Mouse (Mus musculus) lung, embryonic 14.5 days (tissue): ENCODE measurements around the gene Fam129b. TPM values are rescaled to one million over a fixed set of nuclear protein-coding genes. Genes with fewer than 3 reads are reported as not detected.
A peak's percentile ranks its signal among the peaks of the same experiment; 100 is the strongest.

ENCODE experiments used
- ATAC-seq: fragments of 200-750 bp; cut with Nextera tagmentation; 2 replicates; pipeline ENCODE4 v1.8.0; 2017; ENCODE audit warnings: mild to moderate bottlenecking, moderate TSS enrichment, moderate library complexity; ENCODE audit not compliant: insufficient read depth
- DNase-seq: peaks from one replicate; pipeline ENCODE4 v3.0.0-alpha.2; 2015
- H3K27ac ChIP-seq: fragments of 300-500 bp; sonication (generic); 2 replicates; pipeline ENCODE4 v1.5.1; 2014; ENCODE audit warnings: low read depth, mild to moderate bottlenecking, moderate library complexity
- H3K27me3 ChIP-seq: fragments of 300-500 bp; sonication (generic); 2 replicates; pipeline ENCODE4 v1.6.1; 2014; ENCODE audit warnings: low read length, control low read depth; ENCODE audit not compliant: insufficient read depth
- H3K36me3 ChIP-seq: fragments of 300-500 bp; sonication (generic); 2 replicates; pipeline ENCODE4 v1.6.1; 2014; ENCODE audit warnings: control low read depth; ENCODE audit not compliant: insufficient read depth
- H3K4me1 ChIP-seq: fragments of 300-500 bp; sonication (generic); 2 replicates; pipeline ENCODE4 v1.6.1; 2014; ENCODE audit warnings: antibody characterized with exemption, control low read depth; ENCODE audit not compliant: insufficient read depth
- H3K4me2 ChIP-seq: fragments of 300-500 bp; sonication (generic); 2 replicates; pipeline ENCODE4 v1.6.1; 2014; ENCODE audit warnings: mild to moderate bottlenecking
- H3K4me3 ChIP-seq: fragments of 300-500 bp; sonication (generic); 2 replicates; pipeline ENCODE4 v1.5.1; 2014; ENCODE audit warnings: low read depth, low read length
- H3K9ac ChIP-seq: fragments of 300-500 bp; sonication (generic); 2 replicates; pipeline ENCODE4 v1.6.1; 2014
- H3K9me3 ChIP-seq: fragments of 300-500 bp; sonication (generic); 2 replicates; pipeline ENCODE4 v1.6.1; 2016; ENCODE audit warnings: low read depth, low read length, control low read depth
- CTCF ChIP-seq: IDR thresholded peaks from 2 replicates; pipeline ENCODE4 v1.5.1; 2016; ENCODE audit warnings: antibody characterized with exemption, low read depth
- WGBS: fragments of 180-500 bp; shearing (Covaris S2); extraction: QIAGEN DNeasy Blood & Tissue Kit; methylation state at CpG from one replicate; pipeline ENCODE4 v1.1.7; 2014; 5-methylcytosine and 5-hydroxymethylcytosine counted together
- polyA plus RNA-seq: library from polyadenylated mRNA; unstranded; fragments of >200 nt; fragmentation: Nextera tagmentation; extraction: Ambion mirVana; gene quantifications from 2 replicates; pipeline ENCODE4 v1.2.1, GENCODE M21; 2014

Fam129b gene
- polyA plus RNA-seq, 1 experiment from 2014 or later: 46.5 TPM

DNA sequence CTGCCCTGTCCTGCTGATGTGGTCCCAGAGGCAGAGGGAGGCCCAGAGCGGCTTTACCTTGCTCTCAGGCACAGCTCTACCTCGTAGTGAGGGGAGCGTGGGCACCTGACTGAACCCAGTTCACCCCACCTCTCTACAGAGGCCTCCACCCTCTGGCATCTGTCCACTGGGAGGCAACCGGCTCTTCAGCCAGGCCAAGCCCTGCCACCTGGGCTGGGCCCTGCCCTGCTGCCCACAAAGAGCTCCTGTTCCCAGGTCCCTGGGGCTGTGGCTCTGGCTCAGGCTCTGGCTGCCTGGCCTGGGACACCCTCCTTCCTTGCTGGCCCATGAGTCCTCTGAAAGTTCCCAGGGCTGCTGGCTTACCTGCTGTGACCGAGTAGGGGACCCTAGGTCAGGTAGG lies 38.4 kb downstream of the Fam129b start:
- H3K4me2 ChIP-seq: 0 out of 2 replicates have a peak overlapping the region, but pooled peaks have one; percentile 8

DNA sequence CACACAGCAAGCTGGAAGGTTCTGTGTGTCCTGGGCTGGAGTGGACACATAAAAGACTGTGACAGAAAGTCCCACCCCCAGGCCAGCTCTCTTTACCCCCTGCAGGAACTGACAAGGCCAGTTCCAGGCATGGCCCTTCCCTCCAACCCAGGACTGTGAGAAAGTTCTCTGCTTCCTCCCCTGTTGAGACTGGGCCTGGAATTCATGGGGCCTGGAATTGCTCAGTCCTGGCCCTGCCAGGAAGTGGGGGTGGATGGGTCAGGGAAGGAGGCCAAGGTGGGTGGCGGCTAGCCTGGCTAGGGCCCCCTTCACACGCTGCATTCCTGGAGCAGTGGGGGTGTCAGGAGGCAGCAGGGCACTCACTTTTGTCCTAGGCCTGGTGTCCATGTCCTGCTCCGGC lies 39.0 kb downstream of the Fam129b start:
- Histone ChIP-seq H3K4me1 (peaks cover 10% of the 10 kb centered on the region), H3K9me3 (no peaks in the 10 kb centered on the region), H3K4me3 (no peak overlapping the region), H3K36me3 (peaks cover 84% of the 10 kb centered on the region), H3K27ac (peak overlapping the region; percentile 87), H3K4me2 (0 out of 2 replicates have a peak overlapping the region, but pooled peaks have one; percentile 8), H3K27me3 (no peaks in the 10 kb centered on the region), H3K9ac (peak overlapping the region; percentile 43)
- ATAC-seq (peak; percentile 77), DNase-seq (peak; percentile 75)
- 48% methylated on average over 3 of the region's 3 CpGs for WGBS
- TF ChIP-seq CTCF: no peak

More for the DNA sequence above, 38.4 kb downstream of the Fam129b start:
- Histone ChIP-seq H3K9ac (peak overlapping the region; percentile 43), H3K9me3 (no peaks in the 10 kb centered on the region), H3K27me3 (no peaks in the 10 kb centered on the region), H3K36me3 (peaks cover 79% of the 10 kb centered on the region), H3K4me1 (peaks cover 10% of the 10 kb centered on the region), H3K4me3 (no peak overlapping the region), H3K27ac (peak overlapping the region; percentile 87)
- no peak for TF ChIP-seq CTCF
- WGBS: 78% methylated on average over 5 of the region's 5 CpGs
- ATAC-seq: no peak
- DNase-seq: no peak

DNA sequence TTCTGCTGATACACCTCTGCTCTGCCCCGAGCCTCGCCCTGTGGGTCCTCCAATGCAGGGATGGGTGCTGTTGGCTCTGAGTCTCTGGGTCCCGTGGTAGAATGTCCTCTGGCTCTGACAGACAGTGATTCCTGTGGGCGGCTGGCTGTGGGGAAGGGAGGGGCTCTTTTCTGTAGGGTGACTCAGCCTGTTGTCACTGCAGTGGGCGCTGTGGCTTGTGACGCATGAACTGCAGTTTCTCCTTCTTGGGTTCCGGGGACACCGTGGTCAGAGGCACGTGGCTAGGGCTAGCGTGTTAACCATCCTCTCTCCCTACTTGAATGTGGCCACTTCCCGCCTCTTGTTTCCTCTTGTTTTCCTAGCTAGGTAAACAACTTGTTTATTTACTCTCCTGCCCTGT lies 41.6 kb downstream of the Fam129b start:
- DNase-seq (no peak), ATAC-seq (no peak)
- WGBS: 77% methylated on average over 11 of the region's 11 CpGs
- no peak overlapping the region for H3K4me2 ChIP-seq
- no peak for TF ChIP-seq CTCF
- H3K9me3 ChIP-seq: no peaks in the 10 kb centered on the region
- H3K4me3 ChIP-seq: no peak overlapping the region
- H3K4me1 ChIP-seq: peaks cover 10% of the 10 kb centered on the region
- H3K9ac ChIP-seq: no peak overlapping the region
- H3K36me3 ChIP-seq: peaks cover 94% of the 10 kb centered on the region
- H3K27me3 ChIP-seq: no peaks in the 10 kb centered on the region
- no peak overlapping the region for H3K27ac ChIP-seq

DNA sequence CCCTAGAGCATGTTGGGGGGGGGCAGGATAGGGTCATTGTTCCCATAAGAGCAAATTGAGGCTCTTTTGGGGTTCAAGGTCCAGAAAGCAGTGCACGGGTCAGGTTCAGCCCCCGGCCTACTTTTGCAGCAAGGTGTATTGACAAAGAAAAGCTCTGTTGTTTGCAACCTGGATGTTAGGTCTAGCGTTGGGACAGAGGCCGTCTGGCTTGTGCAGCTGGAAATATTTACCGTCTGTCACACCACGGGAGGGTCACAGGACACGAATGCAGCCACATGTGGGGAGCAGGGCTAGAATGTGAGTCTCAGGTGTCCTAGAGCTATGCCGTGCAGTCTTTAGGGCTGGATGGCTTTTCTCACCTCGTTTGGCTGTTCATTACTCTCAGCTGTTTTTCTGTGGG lies 42.5 kb downstream of the Fam129b start:
- WGBS: 64% methylated on average over 9 of the region's 9 CpGs
- no peak overlapping the region for H3K9ac ChIP-seq
- DNase-seq (no peak), ATAC-seq (no peak)
- H3K4me1 ChIP-seq: peaks cover 10% of the 10 kb centered on the region
- no peak overlapping the region for H3K4me2 ChIP-seq
- no peaks in the 10 kb centered on the region for H3K9me3 ChIP-seq
- H3K36me3 ChIP-seq: peaks cover 95% of the 10 kb centered on the region
- no peak overlapping the region for H3K4me3 ChIP-seq
- no peaks in the 10 kb centered on the region for H3K27me3 ChIP-seq
- TF ChIP-seq CTCF: no peak
- H3K27ac ChIP-seq: no peak overlapping the region

DNA sequence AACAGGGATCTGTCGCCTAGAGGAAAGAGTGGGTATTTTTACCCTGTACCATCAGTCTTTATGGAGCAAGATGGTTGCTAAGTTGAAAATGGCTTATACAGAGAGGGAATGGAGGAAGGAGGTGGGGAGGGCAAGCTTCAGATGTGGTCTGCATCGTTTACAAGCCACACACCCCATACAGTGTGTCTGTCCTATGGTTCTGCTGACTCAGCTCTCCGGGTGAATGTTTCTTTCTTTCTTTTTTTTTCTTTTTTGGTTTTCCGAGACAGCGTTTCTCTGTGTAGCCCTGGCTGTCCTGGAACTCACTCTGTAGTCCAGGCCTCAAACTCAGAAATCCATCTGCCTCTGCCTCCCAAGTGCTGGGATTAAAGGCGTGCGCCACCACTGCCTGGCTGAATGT lies 45.3 kb downstream of the Fam129b start:
- H3K27ac ChIP-seq: no peak overlapping the region
- H3K4me3 ChIP-seq: no peak overlapping the region
- TF ChIP-seq CTCF: no peak
- no peak for ATAC-seq
- no peak overlapping the region for H3K9ac ChIP-seq
- H3K27me3 ChIP-seq: no peaks in the 10 kb centered on the region
- H3K36me3 ChIP-seq: peaks cover 87% of the 10 kb centered on the region
- no peak overlapping the region for H3K4me2 ChIP-seq
- H3K9me3 ChIP-seq: no peaks in the 10 kb centered on the region
- 85% methylated on average over 7 of the region's 7 CpGs for WGBS
- no peak for DNase-seq
- no peaks in the 10 kb centered on the region for H3K4me1 ChIP-seq

DNA sequence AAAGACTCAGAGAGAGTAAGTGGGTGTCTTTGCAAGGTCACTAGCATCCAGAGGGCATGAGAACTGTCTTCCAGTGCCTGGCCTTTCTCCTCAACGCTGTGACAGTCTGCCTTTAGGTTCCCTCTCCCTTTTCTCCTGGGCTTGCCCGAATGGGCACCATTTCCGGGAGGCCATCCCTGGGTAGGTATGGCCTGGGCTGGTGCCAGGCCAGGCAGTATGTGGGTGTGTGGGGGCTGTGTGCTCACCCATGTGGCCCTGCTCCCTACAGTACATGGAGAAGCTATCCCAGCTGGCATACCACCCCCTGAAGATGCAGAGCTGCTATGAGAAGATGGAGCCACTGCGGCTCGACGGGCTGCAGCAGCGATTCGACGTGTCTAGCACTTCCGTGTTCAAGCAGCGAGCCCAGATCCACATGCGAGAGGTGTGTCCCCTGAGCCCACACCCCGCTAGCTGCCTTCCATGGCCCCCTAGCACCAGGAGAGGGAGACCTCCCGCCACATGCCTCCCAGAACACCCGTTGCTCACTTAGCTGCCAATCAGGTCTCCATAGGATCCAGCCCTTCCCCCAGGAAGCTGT lies 46.0 kb downstream of the Fam129b start:
- H3K27me3 ChIP-seq: no peaks in the 10 kb centered on the region
- H3K4me3 ChIP-seq: no peak overlapping the region
- DNase-seq: no peak
- no peak overlapping the region for H3K27ac ChIP-seq
- H3K9ac ChIP-seq: no peak overlapping the region
- ATAC-seq: no peak
- no peaks in the 10 kb centered on the region for H3K4me1 ChIP-seq
- WGBS: 86% methylated on average over 15 of the region's 15 CpGs
- no peaks in the 10 kb centered on the region for H3K9me3 ChIP-seq
- no peak overlapping the region for H3K4me2 ChIP-seq
- peaks cover 84% of the 10 kb centered on the region for H3K36me3 ChIP-seq
- TF ChIP-seq CTCF: no peak

DNA sequence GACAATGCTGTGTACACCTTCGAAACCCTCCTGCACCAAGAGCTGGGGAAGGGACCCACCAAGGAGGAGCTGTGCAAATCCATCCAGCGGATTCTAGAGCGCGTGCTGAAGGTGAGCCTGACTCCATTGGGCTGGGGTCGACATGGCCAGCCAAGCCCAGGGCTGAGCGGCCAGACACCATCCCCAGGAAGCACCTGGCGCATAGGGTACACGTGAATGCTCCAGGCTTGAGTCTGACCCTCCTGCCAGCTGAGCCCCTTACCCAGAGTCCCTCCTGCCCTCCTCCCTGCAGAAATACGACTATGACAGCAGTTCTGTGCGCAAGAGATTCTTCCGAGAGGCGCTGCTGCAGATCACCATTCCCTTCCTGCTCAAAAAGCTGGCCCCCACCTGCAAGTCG lies 46.6 kb downstream of the Fam129b start:
- Histone ChIP-seq H3K9ac (no peak overlapping the region), H3K4me1 (no peaks in the 10 kb centered on the region), H3K27me3 (no peaks in the 10 kb centered on the region), H3K4me3 (no peak overlapping the region), H3K27ac (no peak overlapping the region), H3K9me3 (no peaks in the 10 kb centered on the region), H3K36me3 (peaks cover 78% of the 10 kb centered on the region), H3K4me2 (no peak overlapping the region)
- no peak for ATAC-seq
- no peak for DNase-seq
- TF ChIP-seq CTCF: no peak
- 86% methylated on average over 13 of the region's 13 CpGs for WGBS
